Mouse (Mus musculus): ENCODE results near the gene Eef2k. TPM values are rescaled to one million over a fixed set of nuclear protein-coding genes. Genes with fewer than 3 reads are reported as not detected.
"Not testable (repeated sequence)": the region's sequence is repeated elsewhere in the genome, so short reads cannot be mapped to it uniquely, and the experiment has no call there.

Gene Eef2k
- polyA plus RNA-seq, 1 experiment from 2014 or later, result 15.0 TPM

- H3K9me3 ChIP-seq (ENCODE audit: control insufficient read depth, low read length), result no peaks in the 10 kb centered on the region
- ATAC-seq (ENCODE audit: low FRiP score), result no peak
- WGBS, result 94% methylated on average over 4 of the region's 4 CpGs
- no peak for DNase-seq (ENCODE audit: low spot score)
- H3K36me3 ChIP-seq (replicated peaks; ENCODE audit: control insufficient read depth, insufficient read depth), result peaks cover 63% of the 10 kb centered on the region
- no peak overlapping the region for H3K9ac ChIP-seq
- H3K4me3 ChIP-seq (replicated peaks; ENCODE audit: low read length), result no peak overlapping the region
- no peaks in the 10 kb centered on the region for H3K4me1 ChIP-seq (replicated peaks; ENCODE audit: control insufficient read depth, insufficient read depth, low read length)
- no peaks in the 10 kb centered on the region for H3K27me3 ChIP-seq (ENCODE audit: control insufficient read depth, insufficient read depth, low read length)
- H3K27ac ChIP-seq, result no peak overlapping the region
- no peak overlapping the region for H3K4me2 ChIP-seq (replicated peaks)
Observed at GRCm38 (mm10) chr7:120883523-120884290, 41.1 kb downstream of the Eef2k start.

- Histone ChIP-seq H3K36me3 (replicated peaks; ENCODE audit: control insufficient read depth, insufficient read depth) (peaks cover 66% of the 10 kb centered on the region), H3K9ac (no peak overlapping the region), H3K9me3 (ENCODE audit: control insufficient read depth, low read length) (no peaks in the 10 kb centered on the region), H3K27ac (no peak overlapping the region), H3K27me3 (ENCODE audit: control insufficient read depth, insufficient read depth, low read length) (no peaks in the 10 kb centered on the region), H3K4me3 (replicated peaks; ENCODE audit: low read length) (no peak overlapping the region), H3K4me2 (replicated peaks) (no peak overlapping the region), H3K4me1 (replicated peaks; ENCODE audit: control insufficient read depth, insufficient read depth, low read length) (no peaks in the 10 kb centered on the region)
- DNase-seq (ENCODE audit: low spot score), result no peak
- 97% methylated on average over 4 of the region's 4 CpGs for WGBS
- no peak for ATAC-seq (ENCODE audit: low FRiP score)
Observed at GRCm38 (mm10) chr7:120884746-120885145, 42.1 kb downstream of the Eef2k start.

DNA sequence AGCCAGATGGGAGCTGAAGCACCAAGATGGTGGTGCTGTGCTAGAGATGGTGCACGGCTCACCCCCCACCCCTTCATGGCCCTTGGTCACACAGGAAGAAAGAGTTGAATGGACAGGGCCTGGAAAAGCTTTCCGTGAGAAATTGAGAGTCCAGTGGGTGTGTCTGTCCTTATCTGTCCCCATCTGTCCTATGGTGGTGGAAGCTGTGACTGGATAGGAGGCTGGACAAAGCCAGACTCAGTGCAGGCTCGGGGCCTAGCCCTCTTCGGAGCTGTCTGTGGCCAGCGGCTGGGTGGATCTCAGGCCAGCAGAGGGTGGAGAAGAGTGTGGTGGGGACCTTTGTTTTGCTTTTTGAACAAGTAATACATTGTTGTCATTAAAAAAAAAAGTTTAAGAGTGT lies 50.5 kb downstream of the Eef2k start:
- Histone ChIP-seq H3K4me1 (replicated peaks; ENCODE audit: control insufficient read depth, insufficient read depth, low read length) (no peaks in the 10 kb centered on the region), H3K4me3 (replicated peaks; ENCODE audit: low read length) (no peak overlapping the region), H3K36me3 (replicated peaks; ENCODE audit: control insufficient read depth, insufficient read depth) (peaks cover 35% of the 10 kb centered on the region), H3K27me3 (ENCODE audit: control insufficient read depth, insufficient read depth, low read length) (no peaks in the 10 kb centered on the region), H3K9me3 (ENCODE audit: control insufficient read depth, low read length) (no peaks in the 10 kb centered on the region), H3K27ac (no peak overlapping the region), H3K9ac (no peak overlapping the region), H3K4me2 (replicated peaks) (no peak overlapping the region)
- no peak for DNase-seq (ENCODE audit: low spot score)
- ATAC-seq (ENCODE audit: low FRiP score), result no peak
- WGBS, result 76% methylated on average over 5 of the region's 5 CpGs

- Histone ChIP-seq H3K27ac (no peak overlapping the region), H3K4me2 (replicated peaks) (no peak overlapping the region), H3K9ac (no peak overlapping the region), H3K4me1 (replicated peaks; ENCODE audit: control insufficient read depth, insufficient read depth, low read length) (no peaks in the 10 kb centered on the region), H3K36me3 (replicated peaks; ENCODE audit: control insufficient read depth, insufficient read depth) (peaks cover 32% of the 10 kb centered on the region), H3K9me3 (ENCODE audit: control insufficient read depth, low read length) (no peaks in the 10 kb centered on the region), H3K4me3 (replicated peaks; ENCODE audit: low read length) (no peak overlapping the region), H3K27me3 (ENCODE audit: control insufficient read depth, insufficient read depth, low read length) (no peaks in the 10 kb centered on the region)
- no peak for DNase-seq (ENCODE audit: low spot score)
- no peak for ATAC-seq (ENCODE audit: low FRiP score)
- 95% methylated on average over 7 of the region's 7 CpGs for WGBS
Observed at GRCm38 (mm10) chr7:120897054-120897453, 54.4 kb downstream of the Eef2k start.

GRCm38 (mm10) chr7:120897711-120898335 lies 55.2 kb downstream of the Eef2k start:
- ATAC-seq (ENCODE audit: low FRiP score) (no peak), DNase-seq (ENCODE audit: low spot score) (no peak)
- Histone ChIP-seq H3K4me2 (replicated peaks) (no peak overlapping the region), H3K27ac (no peak overlapping the region), H3K4me3 (replicated peaks; ENCODE audit: low read length) (no peak overlapping the region), H3K9me3 (ENCODE audit: control insufficient read depth, low read length) (no peaks in the 10 kb centered on the region), H3K4me1 (replicated peaks; ENCODE audit: control insufficient read depth, insufficient read depth, low read length) (no peaks in the 10 kb centered on the region), H3K36me3 (replicated peaks; ENCODE audit: control insufficient read depth, insufficient read depth) (peaks cover 32% of the 10 kb centered on the region), H3K27me3 (ENCODE audit: control insufficient read depth, insufficient read depth, low read length) (no peaks in the 10 kb centered on the region), H3K9ac (no peak overlapping the region)
- WGBS, result 84% methylated on average over 9 of the region's 9 CpGs

DNA sequence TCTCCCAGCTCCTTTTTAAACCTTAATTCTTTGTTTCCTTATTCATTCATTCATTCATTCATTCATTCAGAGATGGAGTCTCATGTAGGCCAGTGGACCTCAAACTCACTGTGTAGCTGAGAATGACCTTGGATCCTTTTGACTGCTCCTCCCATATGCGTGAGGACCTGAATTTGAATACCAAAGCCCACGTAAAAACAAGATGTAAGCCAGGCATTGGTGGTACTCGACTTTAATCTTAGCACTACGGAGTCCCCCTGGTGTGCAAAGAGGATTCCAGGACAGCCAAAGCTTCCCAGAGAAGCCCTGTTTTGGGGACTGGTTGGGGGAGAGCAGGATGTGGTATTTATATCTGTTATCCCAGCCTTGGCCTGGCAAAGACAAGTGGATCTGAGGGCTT lies 57.6 kb downstream of the Eef2k start:
- WGBS, result 71% methylated on average over 4 of the region's 4 CpGs
- Histone ChIP-seq H3K9ac (no peak overlapping the region), H3K4me3 (replicated peaks; ENCODE audit: low read length) (no peak overlapping the region), H3K4me2 (replicated peaks) (no peak overlapping the region), H3K4me1 (replicated peaks; ENCODE audit: control insufficient read depth, insufficient read depth, low read length) (no peaks in the 10 kb centered on the region), H3K27me3 (ENCODE audit: control insufficient read depth, insufficient read depth, low read length) (no peaks in the 10 kb centered on the region), H3K27ac (no peak overlapping the region), H3K9me3 (ENCODE audit: control insufficient read depth, low read length) (no peaks in the 10 kb centered on the region), H3K36me3 (replicated peaks; ENCODE audit: control insufficient read depth, insufficient read depth) (peaks cover 44% of the 10 kb centered on the region)
- ATAC-seq (ENCODE audit: low FRiP score) (no peak), DNase-seq (ENCODE audit: low spot score) (no peak)

DNA sequence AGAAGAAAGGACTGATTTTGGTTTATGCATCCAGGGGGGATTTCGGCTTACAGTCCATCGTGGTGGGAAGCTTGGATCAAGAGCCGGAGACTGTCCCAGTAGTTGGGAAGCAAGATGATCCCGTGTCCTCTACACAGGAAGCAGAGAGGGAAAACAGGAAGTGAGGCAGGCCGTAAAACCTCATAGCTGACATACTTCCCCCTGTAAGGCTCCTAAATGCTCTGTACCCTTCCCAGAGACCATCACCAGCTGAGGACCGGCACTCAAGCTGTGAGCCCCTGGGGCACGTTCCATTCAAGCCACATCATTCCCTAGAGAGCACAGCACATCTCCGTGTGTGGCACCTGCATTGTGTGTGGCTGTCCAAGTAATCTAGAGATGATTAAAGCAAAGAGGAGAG lies 59.1 kb downstream of the Eef2k start:
- Histone ChIP-seq H3K9me3 (ENCODE audit: control insufficient read depth, low read length) (no peaks in the 10 kb centered on the region), H3K9ac (no peak overlapping the region), H3K4me2 (replicated peaks) (no peak overlapping the region), H3K4me1 (replicated peaks; ENCODE audit: control insufficient read depth, insufficient read depth, low read length) (no peaks in the 10 kb centered on the region), H3K36me3 (replicated peaks; ENCODE audit: control insufficient read depth, insufficient read depth) (peaks cover 44% of the 10 kb centered on the region), H3K27me3 (ENCODE audit: control insufficient read depth, insufficient read depth, low read length) (no peaks in the 10 kb centered on the region), H3K4me3 (replicated peaks; ENCODE audit: low read length) (no peak overlapping the region), H3K27ac (no peak overlapping the region)
- WGBS, result 50% methylated on average over 8 of the region's 8 CpGs
- ATAC-seq (ENCODE audit: low FRiP score), result no peak
- DNase-seq (ENCODE audit: low spot score), result no peak

GRCm38 (mm10) chr7:120902931-120903330 lies 60.3 kb downstream of the Eef2k start:
- H3K4me3 ChIP-seq (replicated peaks; ENCODE audit: low read length), result no peak overlapping the region
- no peak overlapping the region for H3K27ac ChIP-seq
- peaks cover 44% of the 10 kb centered on the region for H3K36me3 ChIP-seq (replicated peaks; ENCODE audit: control insufficient read depth, insufficient read depth)
- no peak for DNase-seq (ENCODE audit: low spot score)
- H3K9me3 ChIP-seq (ENCODE audit: control insufficient read depth, low read length), result no peaks in the 10 kb centered on the region
- ATAC-seq (ENCODE audit: low FRiP score), result no peak
- H3K27me3 ChIP-seq (ENCODE audit: control insufficient read depth, insufficient read depth, low read length), result no peaks in the 10 kb centered on the region
- no peak overlapping the region for H3K4me2 ChIP-seq (replicated peaks)
- WGBS, result 38% methylated on average over 3 of the region's 3 CpGs
- no peaks in the 10 kb centered on the region for H3K4me1 ChIP-seq (replicated peaks; ENCODE audit: control insufficient read depth, insufficient read depth, low read length)
- no peak overlapping the region for H3K9ac ChIP-seq

DNA sequence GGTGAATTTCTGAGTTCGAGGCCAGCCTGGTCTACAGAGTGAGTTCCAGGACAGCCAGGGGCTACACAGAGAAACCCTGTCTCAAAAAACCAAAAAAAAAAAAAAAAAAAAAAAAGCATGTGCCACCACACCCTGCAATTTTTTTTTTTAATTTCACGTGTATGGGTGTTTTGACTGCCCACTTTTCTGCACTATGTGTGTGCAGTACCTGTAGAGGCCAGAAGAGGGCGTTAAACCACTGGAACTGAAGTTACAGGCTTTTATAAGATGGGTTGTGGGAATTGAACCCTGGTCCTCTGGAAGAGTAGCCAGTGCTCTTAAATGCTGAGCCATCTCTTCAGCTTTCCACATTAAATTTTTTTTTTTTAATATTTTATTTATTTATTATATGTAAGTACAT lies 67.5 kb downstream of the Eef2k start:
- ATAC-seq (ENCODE audit: low FRiP score); H3K4me2 ChIP-seq (replicated peaks): not testable (repeated sequence)
- 78% methylated on average over 3 of the region's 3 CpGs for WGBS

More for the DNA sequence above, 67.5 kb downstream of the Eef2k start:
- H3K9me3 ChIP-seq (ENCODE audit: control insufficient read depth, low read length); H3K36me3 ChIP-seq (replicated peaks; ENCODE audit: control insufficient read depth, insufficient read depth); DNase-seq (ENCODE audit: low spot score); H3K4me3 ChIP-seq (replicated peaks; ENCODE audit: low read length); H3K27me3 ChIP-seq (ENCODE audit: control insufficient read depth, insufficient read depth, low read length); H3K4me1 ChIP-seq (replicated peaks; ENCODE audit: control insufficient read depth, insufficient read depth, low read length); H3K27ac ChIP-seq; H3K9ac ChIP-seq: not testable (repeated sequence)
